Mouse (Mus musculus) gastrocnemius, adult 8-10 months (tissue): Measurements from ENCODE around the gene Foxr1. TPM values are rescaled to one million over a fixed set of nuclear protein-coding genes. Genes with fewer than 3 reads are reported as not detected.
"Not testable (repeated sequence)": the region's sequence is repeated elsewhere in the genome, so short reads cannot be mapped to it uniquely, and the experiment has no call there.

Experiments
- DNase-seq, 2 experiments: peaks; one replicate each; pipeline ENCODE4 v3.0.0; 2022; ENCODE audit warnings: low spot score in 2 of 2
- total RNA-seq, 4 experiments: library from RNA; stranded (reverse); gene quantifications; 2 replicates each; pipeline ENCODE4 v1.2.4; 2022

Foxr1 gene
- total RNA-seq, 4 experiments from 2014 or later, result not detected

- DNase-seq, result no peak
Measured at GRCm38 (mm10) chr9:44477339-44478228, 36.6 kb upstream of the Foxr1 start.

DNA sequence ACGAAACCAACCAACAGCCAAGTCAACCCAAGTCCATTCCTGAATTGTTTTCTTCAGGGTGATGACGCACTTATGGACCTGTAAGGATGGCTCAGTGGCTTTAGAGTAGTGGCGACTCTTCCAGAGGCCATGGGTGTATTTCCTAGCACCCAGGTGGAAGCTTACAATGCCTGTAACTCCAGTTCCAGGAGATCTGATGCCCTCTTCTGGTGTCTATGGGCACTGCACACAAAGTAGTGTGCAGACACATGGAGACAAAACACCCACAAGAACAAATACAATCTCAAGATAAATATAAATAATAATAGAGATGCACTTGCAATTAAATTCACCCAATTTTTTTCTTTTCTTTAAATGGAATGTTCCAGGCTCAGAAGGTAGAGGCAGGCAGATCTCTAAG is 35.0 kb upstream of the Foxr1 start:
- no peak for DNase-seq

DNA sequence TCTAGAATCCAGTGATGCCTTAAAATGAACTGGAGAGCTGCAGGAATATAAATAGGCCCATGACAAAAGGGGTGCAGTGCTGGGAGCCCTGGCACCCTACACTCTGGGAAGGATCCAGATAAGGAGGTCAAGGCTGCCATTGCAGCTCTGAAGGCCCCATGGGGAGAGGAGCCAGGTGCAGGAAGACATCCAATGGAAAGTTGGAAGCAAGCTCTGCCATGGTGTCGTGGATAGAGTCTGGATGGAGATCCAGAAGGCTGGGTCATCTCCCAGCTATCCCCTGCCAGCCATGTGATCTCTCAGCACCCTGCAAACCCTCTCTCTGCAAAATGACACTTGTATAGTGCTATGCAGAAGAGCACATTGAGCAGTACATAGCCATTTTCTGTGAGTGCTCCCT is 33.4 kb upstream of the Foxr1 start:
- peak; percentile 84 to 89 for DNase-seq

DNA sequence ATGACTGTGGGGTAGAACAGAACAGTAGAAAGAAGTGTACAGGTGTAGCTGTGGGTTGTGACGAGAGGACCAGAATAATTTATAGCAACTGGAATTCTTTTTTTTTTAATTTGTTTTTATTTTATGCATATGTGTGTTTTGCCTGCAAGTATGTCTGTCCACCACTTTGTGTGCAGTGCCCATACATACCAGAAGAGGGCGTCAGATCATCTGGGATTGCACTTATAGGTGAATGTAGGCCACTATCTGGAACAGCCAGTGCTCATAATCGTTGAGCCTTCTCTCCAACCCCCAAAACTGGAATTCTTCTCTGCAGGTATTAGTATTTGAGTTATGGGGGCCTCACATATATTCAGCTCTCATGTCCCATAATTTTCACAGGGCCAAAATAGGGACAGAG is 32.2 kb upstream of the Foxr1 start:
- no peak for DNase-seq

- no peak for DNase-seq
Measured at GRCm38 (mm10) chr9:44468800-44469199, 27.9 kb upstream of the Foxr1 start.

DNA sequence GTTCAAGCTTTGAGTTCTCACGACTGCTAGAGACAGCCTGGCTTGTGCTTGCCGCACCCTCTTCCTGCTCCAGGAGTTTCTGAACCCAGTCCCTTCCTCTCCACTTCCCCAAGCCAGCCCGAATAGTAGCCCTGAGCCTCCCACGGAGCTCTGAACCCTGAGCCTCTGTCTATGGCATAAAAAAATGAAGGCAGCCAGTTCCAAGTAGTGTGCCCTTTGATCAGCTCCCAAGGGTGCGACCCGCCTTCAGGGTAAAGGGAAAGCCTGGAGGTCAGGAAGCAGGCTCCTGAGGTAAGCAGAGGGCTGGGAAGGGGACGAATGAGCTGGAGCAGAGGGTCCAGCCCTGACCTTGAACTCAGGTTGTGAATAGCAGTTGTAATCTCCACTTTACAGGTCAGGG is 27.3 kb upstream of the Foxr1 start:
- no peak for DNase-seq

DNA sequence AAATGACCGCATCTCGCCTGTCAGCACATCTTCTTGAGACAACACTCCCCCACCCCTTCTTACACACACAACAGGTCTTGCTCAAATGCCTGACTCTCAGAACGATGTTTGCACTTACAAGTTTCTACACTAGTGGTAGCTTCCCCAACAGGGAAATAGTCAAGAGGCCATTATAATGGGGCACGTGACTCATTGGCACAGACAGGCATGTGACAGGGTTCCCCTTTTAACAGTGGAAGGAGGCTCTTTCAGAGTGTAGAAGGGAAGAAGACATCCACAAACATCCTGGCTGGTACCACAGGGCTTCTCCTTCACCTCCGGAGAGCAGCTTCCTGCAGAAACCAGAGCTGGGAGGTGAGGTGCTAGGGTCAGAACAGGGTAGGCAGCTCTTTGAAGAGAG is 21.0 kb upstream of the Foxr1 start:
- no peak for DNase-seq

- DNase-seq, result no peak
Measured at GRCm38 (mm10) chr9:44457035-44457742, 16.3 kb upstream of the Foxr1 start.

- no peak for DNase-seq
Measured at GRCm38 (mm10) chr9:44454891-44455220, 13.9 kb upstream of the Foxr1 start, which contains the start of gene Upk2. Upk2 (minus strand) TSS chr9:44454976.

DNA sequence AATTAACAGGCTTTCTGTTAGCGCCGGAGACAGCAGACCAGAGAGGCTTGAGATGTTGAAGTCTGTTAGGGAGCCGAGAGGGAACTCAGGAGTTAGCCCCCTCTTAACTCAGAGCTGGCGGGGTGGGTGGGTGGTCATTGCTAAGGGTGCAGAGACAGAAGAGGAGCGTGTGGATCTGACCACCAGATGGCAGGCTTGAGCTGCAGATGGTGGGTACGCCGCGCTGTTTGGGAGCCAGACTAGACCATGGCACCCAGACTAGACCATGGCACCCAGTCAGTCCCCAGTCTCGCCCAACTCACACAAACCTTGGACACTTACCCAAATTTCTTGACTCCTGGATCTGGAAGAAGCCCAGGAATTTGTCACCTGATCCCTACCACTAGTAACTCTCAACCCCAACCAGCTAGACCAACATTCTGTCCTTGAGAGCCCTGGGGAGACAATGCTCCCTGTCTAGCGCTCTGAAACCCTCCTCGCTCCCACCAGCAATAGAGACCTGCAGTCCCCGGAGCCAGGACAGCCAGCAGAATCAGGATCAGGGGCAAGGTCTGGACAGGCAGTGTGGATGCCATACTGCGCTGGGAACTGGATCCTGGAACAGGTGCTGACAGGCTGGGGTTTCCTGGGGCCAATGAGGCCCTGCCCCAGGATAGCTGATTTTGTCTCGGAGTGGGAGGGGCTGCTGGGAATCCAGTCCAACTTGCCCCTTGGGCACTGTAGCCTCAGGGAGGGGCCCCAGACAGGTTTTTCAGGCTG is 13.4 kb upstream of the Foxr1 start:
- peak; percentile 72 to 78 for DNase-seq

DNA sequence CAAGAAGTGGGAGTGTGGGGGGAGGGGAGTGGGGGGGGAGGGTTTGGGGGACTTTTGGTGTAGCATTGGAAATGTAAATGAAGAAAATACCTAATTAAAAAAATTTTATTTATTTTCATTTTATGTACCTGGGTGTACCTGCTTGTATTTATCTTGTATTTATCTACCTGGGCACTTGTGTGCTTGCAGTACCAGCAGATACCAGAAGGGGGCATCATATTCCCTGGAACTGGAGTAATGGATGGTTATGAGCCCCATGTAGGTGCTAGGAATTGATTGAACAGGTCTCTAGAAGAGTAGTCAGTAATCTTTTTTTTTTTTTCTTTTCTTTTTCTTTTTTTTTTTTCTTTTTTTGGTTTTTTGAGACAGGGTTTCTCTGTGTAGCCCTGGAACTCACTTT is 9.5 kb upstream of the Foxr1 start:
- no peak for DNase-seq

DNA sequence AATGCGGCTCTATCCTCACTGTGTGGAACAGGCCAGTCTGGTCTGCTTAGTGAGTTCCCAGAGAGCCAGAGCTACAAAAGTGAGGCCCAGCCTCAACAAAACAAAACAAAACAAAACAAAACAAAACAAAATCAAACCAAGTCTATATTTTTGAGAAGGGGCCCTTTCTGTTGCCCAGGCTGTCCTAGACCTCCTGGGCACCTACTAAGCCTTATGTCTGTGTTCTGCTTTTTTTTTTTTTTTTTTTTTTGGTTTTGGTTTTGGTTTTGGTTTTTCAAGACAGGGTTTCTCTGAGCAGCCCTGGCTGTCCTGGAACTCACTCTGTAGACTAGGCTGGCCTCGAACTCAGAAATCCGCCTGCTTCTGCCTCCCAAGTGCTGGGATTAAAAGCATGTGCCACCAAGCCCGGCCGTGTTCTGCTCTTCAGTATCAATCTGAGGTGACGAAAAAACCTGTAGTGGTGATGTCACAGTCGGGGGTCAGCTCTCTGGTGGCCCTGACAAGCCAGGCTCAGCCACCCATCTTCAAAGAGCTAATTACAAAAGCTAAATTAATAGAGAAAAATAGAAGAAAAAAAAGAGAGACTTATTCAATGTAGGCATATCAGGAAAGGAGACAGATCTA is 3.6 kb upstream of the Foxr1 start:
- not testable (repeated sequence) for DNase-seq

DNA sequence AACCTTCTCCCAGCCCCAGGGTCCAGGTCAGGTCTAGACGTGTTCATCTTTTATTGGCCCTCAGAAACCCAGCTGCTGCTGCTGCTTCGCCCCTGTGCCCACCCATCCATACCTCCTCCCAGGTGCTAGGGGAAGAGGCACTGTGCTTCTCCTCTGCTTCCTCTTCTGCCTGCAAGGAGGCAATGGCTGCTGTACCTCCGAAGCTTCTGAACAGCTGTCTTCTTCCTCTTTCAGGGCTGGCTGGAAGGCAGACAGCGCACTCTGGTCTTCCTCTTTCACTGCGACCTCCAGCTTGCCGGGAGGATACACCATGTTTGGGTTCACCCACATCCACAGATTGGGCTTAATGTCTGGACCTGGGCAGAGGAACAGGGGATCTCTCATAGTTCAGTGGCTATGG is 5.2 kb downstream of the Foxr1 start:
- no peak for DNase-seq

DNA sequence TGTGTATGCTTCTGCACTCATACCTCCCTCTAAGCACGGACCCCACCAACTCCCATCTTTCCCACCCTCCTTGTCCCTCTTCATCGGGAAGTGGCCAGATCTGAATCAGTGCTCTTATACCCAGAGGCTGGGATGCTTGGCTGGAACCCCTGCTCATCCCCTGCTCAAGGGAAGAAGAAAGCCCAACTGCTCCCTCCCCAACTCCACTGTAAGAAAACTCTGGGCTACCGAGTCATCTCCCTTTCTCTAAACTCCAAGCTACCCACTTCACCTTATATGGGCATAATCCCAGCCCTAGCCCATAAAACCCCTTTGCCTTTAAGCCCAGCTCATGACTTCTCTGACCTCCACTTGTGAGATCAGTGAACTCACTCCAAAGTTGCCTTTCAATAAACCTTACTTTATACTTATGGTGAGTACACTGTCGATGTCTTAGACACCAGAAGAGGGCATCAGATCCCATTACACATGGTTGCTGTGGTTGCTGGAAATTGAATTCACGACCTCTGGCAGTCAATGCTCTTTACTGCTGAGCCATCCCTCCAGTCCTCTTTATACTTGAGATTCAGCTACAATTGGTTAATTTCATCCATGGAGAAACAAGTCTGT is 8.3 kb downstream of the Foxr1 start:
- DNase-seq, result no peak

DNA sequence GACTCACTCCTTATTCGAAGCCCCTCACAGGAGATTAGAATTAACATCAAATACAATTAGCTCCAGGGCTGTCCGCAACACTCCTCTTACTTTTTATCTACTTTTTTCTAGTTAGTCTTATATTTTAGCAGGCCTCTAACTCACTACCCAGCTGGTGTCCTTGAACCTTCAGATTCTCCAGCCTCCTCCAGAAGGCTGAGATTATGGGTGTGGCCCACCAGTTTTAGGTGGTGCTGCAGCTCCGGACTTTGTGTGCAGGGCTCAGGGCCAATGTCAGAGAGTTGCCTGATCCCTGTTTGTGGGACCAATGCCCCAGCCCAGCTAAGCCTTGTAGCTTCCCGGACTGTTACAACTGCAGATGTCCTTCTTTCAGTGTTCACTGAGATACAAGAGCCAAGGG is 17.4 kb downstream of the Foxr1 start:
- DNase-seq, result no peak

DNA sequence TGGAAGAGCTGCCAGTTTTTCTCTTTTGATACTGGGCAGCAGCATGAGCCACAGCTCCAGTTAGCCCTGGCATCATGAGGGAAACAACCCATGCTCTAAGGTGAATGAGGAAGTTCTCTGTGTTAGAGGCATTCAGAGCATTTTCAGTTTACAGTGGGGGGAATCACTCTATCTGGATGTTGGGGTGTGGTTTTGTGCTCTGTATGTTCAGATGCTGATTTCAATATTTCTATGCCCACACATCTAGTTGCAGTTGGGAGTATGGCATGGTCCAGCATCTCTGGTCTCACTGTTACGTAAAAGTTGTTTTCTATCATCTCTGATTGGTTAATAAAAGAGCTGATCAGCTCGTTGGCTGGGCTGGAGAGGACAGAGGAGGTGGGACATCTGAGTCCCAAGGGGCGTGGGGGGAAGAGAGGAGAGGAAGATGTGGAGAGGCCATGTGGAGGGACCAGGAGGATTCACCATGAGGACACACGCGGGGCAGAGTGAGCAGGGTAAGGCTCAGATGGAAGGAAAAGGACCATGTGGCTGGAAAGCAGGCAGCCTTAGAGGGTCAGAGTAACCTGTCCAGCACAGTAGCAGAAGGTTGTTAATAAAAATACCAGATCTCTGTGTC is 20.5 kb downstream of the Foxr1 start:
- DNase-seq, result no peak

- DNase-seq, result not testable (repeated sequence)
Measured at GRCm38 (mm10) chr9:44419730-44420129, 21.2 kb downstream of the Foxr1 start.

DNA sequence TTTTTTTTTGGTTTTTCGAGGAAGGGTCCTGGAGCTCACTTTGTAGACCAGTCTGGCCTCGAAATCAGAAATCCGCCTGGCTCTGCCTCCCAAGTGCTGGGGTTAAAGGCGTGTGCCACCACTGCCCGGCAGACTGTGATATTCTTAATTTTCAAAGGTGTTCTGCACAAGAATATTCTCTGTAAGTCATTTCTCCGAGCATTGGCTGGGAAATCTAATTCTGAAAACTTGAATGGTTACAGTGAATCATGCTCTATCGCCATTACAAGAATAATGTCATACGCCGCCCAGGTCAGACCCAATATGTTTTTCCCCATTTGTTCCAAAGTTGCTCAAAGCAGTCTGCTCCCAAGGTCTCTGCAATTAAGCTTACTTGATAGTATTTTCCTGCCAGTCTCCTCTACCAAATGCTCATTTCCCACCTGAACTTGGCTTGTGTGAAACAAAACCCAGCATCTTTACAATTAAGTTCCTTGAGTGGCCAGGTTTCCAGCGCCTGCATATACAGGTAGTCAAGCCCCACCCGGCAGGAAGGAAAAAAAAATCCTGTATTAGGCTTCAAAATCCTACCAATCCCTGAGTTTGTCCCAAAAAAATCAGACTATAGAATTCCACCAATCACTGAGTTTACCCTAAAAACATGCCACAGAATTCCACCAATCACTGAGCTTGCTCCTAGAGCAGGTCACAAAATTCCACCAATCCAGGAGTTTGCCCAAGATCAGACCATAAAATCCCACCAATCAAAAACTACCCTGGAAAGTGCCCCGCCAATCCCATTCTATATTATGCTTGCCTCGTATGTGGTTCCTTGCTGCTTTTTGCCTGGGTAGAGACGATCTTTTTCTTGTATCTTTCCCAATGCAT is 22.2 kb downstream of the Foxr1 start, which contains the start of gene Ccdc84:
Gene Ccdc84, minus strand, starts transcription at position 51 of the 867 bp plus-strand sequence.
- no peak for DNase-seq

DNA sequence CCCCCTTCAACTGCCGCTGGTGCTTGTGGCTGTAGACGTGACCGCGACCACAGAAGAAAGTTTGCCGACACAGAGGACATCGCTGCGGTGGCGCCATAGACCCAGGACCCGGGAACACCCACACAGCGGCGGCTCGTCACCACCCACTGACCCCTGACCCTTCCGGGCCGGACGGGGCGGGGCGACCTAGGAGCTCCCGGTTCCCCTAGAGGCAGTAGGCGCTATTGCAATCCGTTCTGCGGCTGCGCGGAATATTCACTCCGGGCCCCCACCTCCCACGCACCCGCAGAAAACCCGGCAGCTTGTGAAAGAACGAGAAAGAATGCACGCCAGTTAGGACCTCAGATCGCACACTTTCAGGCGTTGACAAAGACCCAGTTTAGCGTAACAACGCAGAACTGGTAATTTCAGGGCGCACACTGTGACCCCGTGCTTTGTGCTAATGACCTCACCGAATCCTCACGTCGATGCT is 23.0 kb downstream of the Foxr1 start:
- peak; percentile 90 to 93 for DNase-seq
